Mouse (Mus musculus) thymus, adult 2 months (tissue): ENCODE data around the gene Cebpb.

ENCODE experiments used
- CTCF ChIP-seq: fragments of 200-500 bp; IDR thresholded peaks from 2 replicates; pipeline ENCODE4 v1.5.1; 2012; ENCODE audit warnings: mild to moderate bottlenecking, control low read depth, low read length, moderate library complexity, borderline replicate concordance; ENCODE audit not compliant: control insufficient read depth, poor library complexity, insufficient read depth; ENCODE audit errors: extremely low read depth
- POLR2A ChIP-seq: fragments of 200-500 bp; IDR thresholded peaks from 2 replicates; pipeline ENCODE4 v1.6.1; 2012; ENCODE audit warnings: mild to moderate bottlenecking, low read length, control low read depth, moderate library complexity; ENCODE audit not compliant: control insufficient read depth, poor library complexity, insufficient read depth; ENCODE audit errors: extremely low read depth

DNA sequence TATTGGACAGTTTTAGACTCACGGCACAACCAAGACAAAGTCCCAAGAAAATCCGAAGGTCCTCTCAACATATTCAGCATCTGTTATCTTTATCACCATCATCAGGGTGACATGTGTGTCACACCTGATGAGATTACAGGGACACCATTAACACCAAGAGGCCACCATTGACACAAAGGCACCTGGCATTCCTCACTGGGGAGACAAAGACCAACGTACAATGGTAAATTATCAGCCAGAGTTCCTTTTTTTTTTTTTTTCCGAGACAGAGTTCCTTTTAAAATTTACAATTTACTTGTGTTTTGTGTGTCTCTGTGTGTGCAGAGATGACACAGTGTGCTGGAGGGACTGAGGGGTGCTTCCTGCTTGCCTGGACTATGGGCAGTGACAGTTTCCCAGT, 19.3 kb upstream of the Cebpb start:
- TF ChIP-seq CTCF: no peak
- no peak for TF ChIP-seq POLR2A
